Mouse (Mus musculus) spleen, postnatal 4 days (tissue): ENCODE measurements around the gene Gm3409.
"Not testable (repeated sequence)": the region's sequence is repeated elsewhere in the genome, so short reads cannot be mapped to it uniquely, and the experiment has no call there.

Source experiments
- DNase-seq, 2 experiments: peaks; one replicate each; pipeline ENCODE4 v3.0.0; 2022; ENCODE audit warnings: low spot score in 2 of 2

The Gm3409 gene

GRCm38 (mm10) chr5:146537347-146537746 lies at the start of gene Gm3409:
TSS of gene Gm3409 (plus strand) at chr5:146537647.
- DNase-seq, result not testable (repeated sequence)

DNA sequence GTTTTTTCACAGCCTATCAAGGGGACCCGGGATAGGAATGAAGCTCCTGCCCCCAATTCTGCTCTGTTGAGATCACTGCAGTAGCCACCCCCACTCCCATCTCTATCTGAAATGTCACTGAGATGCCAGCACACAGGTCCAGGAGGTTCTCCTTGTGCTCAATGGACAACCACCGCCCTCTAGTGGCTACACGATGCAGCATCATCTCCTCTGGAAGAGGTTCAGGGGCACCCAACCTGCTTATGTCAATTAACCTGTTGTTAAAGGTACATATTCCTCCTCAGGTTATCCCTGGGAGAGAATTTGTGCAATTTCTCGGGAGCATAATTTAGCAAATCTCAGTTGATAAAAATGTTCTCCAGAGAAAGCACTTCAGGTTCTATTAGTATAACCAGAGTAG lies 48.5 kb upstream of the Gm3409 start:
- not testable (repeated sequence) for DNase-seq

DNA sequence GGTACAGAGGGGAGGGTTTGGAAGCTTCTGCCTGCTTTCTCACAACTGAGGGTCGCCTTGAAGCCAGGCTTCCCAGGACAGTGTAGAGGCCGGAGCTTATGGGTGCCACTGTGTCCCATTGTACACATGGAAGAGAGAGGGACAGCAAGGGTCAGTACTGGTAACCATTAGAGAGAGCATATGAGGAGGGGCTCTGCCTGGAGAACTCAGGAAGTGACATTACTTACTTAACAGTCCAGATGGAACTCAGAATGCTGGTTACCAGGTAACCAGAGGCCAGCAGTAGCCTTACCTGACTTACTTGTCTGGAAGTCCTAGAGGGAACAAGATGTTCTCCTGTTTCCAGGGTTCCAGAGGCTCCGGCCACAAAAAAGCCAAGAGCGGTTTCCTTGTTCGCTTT lies 46.4 kb upstream of the Gm3409 start, which contains the start of gene Gm6370:
Gene Gm6370 (plus strand): TSS at position 301 of the 400 bp plus-strand sequence.
- not testable (repeated sequence) for DNase-seq

GRCm38 (mm10) chr5:146502099-146502498 lies 35.3 kb upstream of the Gm3409 start, which contains the start of gene 4930449I24Rik:
TSS of gene 4930449I24Rik (plus strand) at chr5:146502399.
- DNase-seq, result not testable (repeated sequence)

GRCm38 (mm10) chr5:146513823-146514222 lies 23.6 kb upstream of the Gm3409 start, which contains the start of gene Gm3402:
TSS of gene Gm3402 (plus strand) at chr5:146514123.
- not testable (repeated sequence) for DNase-seq

DNA sequence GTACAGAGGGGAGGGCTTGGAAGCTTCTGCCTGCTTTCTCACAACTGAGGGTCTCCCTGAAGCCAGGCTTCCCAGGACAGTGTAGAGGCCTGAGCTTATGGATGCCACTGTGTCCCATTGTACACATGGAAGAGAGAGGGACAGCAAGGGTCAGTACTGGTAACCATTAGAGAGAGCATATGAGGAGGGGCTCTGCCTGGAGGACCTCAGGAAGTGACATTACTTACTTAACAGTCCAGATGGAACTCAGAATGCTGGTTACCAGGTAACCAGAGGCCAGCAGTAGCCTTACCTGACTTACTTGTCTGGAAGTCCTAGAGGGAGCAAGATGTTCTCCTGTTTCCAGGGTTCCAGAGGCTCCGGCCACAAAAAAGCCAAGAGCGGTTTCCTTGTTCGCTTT lies 11.9 kb upstream of the Gm3409 start, which contains the start of gene Gm3404:
Gene Gm3404 (plus strand): TSS at position 301 of the 400 bp plus-strand sequence.
- peak in 1 of 2 experiments; percentile 48 for DNase-seq

GRCm38 (mm10) chr5:146555836-146556235 lies 18.4 kb downstream of the Gm3409 start, which contains the start of gene Gm3415:
TSS of gene Gm3415 (plus strand) at chr5:146556136.
- DNase-seq, result not testable (repeated sequence)

- no peak for DNase-seq
Measured at GRCm38 (mm10) chr5:146564259-146564658, 26.8 kb downstream of the Gm3409 start.

DNA sequence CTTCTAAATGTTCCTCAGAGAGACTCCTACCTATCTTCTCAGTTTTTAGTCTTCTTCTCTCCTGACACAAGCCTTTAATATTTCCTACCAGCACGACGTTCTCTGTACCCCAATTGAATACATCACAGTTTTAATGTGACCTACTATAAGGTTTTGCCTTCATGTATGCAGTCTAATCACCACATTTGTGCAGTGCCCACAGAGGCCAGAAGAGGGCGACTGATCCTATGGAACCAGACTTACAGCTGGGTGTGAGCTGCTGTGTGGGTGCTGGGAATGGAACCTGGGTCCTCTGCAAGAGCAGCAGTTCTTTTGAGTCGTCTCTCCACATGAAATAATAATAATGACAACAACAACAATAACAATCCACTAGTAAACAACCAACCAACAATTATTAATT lies 29.6 kb downstream of the Gm3409 start:
- peak in 1 of 2 experiments; percentile 56 for DNase-seq

DNA sequence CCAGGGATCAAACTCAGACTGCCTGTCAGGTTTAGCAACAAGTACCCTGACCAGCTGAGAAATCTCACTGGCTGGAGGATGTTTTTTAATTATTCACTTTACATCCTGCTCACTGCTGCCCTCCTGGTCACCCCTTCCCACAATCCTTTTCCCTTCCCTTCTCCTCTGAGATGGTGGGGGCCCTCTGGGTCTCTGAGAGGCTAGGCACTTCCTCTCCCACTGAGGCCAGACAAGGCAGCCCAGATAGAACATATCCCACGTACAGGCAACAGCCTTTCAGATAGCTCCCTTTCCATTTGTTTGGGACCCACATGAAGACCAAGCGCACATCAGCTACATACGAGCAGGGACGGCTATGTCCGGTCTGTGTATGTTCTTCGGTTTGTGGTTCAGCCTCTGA lies 32.7 kb downstream of the Gm3409 start:
- peak in 1 of 2 experiments; percentile 43 for DNase-seq

GRCm38 (mm10) chr5:146571830-146572734 lies 34.6 kb downstream of the Gm3409 start:
- peak in 1 of 2 experiments; percentile 40 for DNase-seq

- DNase-seq, result not testable (repeated sequence)
Measured at GRCm38 (mm10) chr5:146572735-146573042, 35.2 kb downstream of the Gm3409 start.

GRCm38 (mm10) chr5:146576668-146577067 lies 39.2 kb downstream of the Gm3409 start:
- no peak for DNase-seq

- DNase-seq, result no peak
Measured at GRCm38 (mm10) chr5:146584156-146584477, 46.7 kb downstream of the Gm3409 start.

DNA sequence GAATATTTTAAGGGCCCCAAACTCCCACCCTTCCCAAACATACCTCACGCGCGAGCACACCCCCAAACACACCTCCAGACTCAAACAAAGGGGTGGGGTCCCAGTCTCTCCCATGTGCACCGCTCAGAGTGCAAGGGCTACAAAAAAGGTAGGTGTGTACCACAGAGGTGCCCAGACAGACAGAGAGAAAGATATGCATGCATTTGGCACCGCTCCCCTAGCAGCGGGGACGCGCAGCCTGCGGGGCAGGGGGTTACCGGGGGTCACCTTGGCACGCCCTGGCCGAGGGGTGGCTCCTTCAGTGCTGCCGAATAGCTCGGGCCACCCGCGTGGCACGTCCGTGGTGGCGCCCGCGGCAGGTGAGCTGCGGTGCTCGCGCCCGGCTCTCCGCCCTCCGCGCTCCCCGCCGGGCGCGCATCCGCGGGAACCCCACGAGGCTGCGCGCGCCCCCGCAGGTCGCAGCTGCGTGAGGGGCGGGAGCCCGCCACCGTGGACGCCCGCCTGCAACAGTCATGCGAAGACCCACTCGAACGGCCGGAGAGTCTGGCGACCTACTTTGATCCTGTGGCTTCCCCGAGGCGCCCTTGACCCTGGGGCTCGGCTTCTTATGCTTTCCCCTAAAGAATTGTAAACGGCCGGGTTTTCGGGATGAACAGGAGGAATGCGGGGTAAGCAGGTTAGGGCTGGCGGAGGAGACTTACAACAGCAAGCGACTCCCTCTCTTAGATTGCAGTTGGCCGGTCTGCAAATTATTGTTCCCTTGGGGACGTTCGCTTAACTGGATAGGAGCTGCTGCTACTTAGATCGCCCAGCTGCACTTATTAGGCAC lies 47.2 kb downstream of the Gm3409 start, which contains the start of gene Gpr12:
Gene Gpr12 (minus strand): TSS at position 762 of the 829 bp plus-strand sequence.
- no peak for DNase-seq

- DNase-seq, result no peak
Measured at GRCm38 (mm10) chr5:146585307-146585651, 47.8 kb downstream of the Gm3409 start.

GRCm38 (mm10) chr5:146586357-146587070 lies 49.1 kb downstream of the Gm3409 start:
- no peak for DNase-seq
